Mouse (Mus musculus): ENCODE measurements at regions not wholly inside any gene's neighbourhood (a gene's known extent, or its start where the extent isn't known, plus 50 kb on each side); places are given as distances from the start of the nearest gene placed in this dataset.

DNA sequence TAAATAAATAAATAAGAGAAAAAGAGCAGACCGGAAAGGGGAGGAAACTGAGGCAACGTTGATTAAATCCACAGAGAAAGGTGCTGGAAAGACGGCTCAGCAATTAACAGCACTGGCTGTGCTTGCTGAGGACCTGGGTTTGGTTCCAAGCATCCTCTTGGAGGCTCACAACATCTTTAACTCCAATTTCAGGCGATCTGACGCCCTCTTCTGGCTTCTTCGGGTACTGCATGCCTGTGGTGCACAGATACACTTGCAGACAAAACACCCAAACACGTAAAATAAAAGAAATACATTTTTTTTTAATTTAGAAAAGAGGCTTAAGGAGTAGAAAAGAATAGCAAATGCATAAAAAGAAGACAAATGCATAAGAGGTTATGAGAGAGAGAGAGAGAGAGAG lies 173.9 kb upstream of the Ubl3 start:
- no peak for TF ChIP-seq POLR2A (IDR thresholded peaks at IDR 0.05; ENCODE audit: low read depth, low read length)
- TF ChIP-seq CTCF (conservative IDR thresholded peaks at IDR 0.05; ENCODE audit: insufficient read depth, insufficient read length, low read depth, low read length) = no peak
